Mouse (Mus musculus) lung, adult 2 months (tissue): Measurements from ENCODE around the gene Psmb9. TPM values are rescaled to one million over a fixed set of nuclear protein-coding genes. Genes with fewer than 3 reads are reported as not detected.
"Not testable (repeated sequence)": the region's sequence is repeated elsewhere in the genome, so short reads cannot be mapped to it uniquely, and the experiment has no call there.

ENCODE experiments used
- DNase-seq: peaks from one replicate; pipeline ENCODE4 v3.0.0; 2022
- H3K4me1 ChIP-seq: fragments of 200-500 bp; 2 replicates; pipeline ENCODE4 v1.6.1; 2011; ENCODE audit warnings: low read length; ENCODE audit not compliant: control insufficient read depth, insufficient read depth
- H3K4me3 ChIP-seq: fragments of 200-500 bp; replicated peaks from 2 replicates; pipeline ENCODE3; 2011; ENCODE audit warnings: low read depth, mild to moderate bottlenecking, control low read depth, low read length; ENCODE audit errors: extremely low read depth
- CTCF ChIP-seq: fragments of 200-500 bp; IDR thresholded peaks from 2 replicates; pipeline ENCODE4 v1.5.1; 2011; ENCODE audit warnings: mild to moderate bottlenecking, low read length, control low read depth; ENCODE audit not compliant: insufficient read depth
- POLR2A ChIP-seq: fragments of 200-500 bp; IDR thresholded peaks from 2 replicates; pipeline ENCODE4 v1.6.1; 2011; ENCODE audit warnings: low read depth, mild to moderate bottlenecking, control low read depth, low read length, borderline replicate concordance; ENCODE audit errors: extremely low read depth
- WGBS: fragments of 180-500 bp; shearing (Covaris S2); methylation state at CpG from one replicate; pipeline ENCODE4 v1.1.7; 2018; 5-methylcytosine and 5-hydroxymethylcytosine counted together
- polyA plus RNA-seq: library from polyadenylated mRNA; depleted of rRNA; stranded (reverse); fragments of >200 nt; gene quantifications from 2 replicates; pipeline ENCODE4 v1.2.3, GENCODE M21; 2012

Psmb9 gene
- polyA plus RNA-seq, 1 experiment, result 83.8 TPM

DNA sequence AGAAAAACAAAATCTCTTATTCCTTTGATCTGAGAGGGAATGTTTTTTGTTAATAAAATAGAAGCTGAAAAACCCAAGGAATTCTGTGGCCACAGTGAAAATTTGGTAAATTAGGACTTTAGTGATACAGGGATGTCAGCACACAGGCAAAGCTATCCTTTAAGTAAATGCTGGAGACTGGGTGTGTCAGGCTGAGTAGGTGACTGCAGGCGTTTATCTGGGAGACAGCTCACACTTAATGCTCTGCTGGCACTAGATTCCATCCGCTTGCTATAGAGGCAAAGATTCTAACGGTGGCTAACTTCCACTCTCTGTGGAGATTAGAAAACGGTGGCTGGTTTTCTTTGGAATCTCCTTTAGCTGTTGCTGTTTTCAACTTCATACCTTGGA lies 17.1 kb downstream of the Psmb9 start:
- TF ChIP-seq CTCF, result no peak
- TF ChIP-seq POLR2A, result no peak
- Histone ChIP-seq H3K4me3 (no peak overlapping the region), H3K4me1 (no peaks in the 10 kb centered on the region)
- WGBS, result 9% methylated on average over 4 of the region's 4 CpGs
- DNase-seq, result no peak

DNA sequence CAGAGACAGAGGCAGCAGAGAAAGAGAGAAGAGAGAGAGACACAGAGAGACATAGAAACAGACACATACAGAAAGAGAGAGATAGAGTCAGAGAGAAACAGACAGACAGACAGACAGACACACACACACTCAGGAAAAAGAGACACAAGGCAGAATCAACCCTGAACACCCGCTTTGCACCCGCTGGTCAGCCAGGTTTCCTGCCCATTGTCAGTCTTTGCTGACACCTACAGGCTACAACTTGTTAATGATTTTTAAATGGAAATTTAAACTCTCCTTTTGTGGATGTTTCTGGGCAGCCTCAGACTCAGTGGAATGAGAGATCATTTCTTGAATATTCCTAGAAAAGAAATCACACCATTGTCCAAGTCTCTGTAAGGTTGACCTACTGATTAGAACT lies 18.3 kb downstream of the Psmb9 start:
- H3K4me3 ChIP-seq, result no peak overlapping the region
- H3K4me1 ChIP-seq, result no peaks in the 10 kb centered on the region
- WGBS, result 3% methylated on average over 2 of the region's 2 CpGs
- TF ChIP-seq CTCF, result peak; percentile 79
- no peak for TF ChIP-seq POLR2A
- DNase-seq, result no peak

DNA sequence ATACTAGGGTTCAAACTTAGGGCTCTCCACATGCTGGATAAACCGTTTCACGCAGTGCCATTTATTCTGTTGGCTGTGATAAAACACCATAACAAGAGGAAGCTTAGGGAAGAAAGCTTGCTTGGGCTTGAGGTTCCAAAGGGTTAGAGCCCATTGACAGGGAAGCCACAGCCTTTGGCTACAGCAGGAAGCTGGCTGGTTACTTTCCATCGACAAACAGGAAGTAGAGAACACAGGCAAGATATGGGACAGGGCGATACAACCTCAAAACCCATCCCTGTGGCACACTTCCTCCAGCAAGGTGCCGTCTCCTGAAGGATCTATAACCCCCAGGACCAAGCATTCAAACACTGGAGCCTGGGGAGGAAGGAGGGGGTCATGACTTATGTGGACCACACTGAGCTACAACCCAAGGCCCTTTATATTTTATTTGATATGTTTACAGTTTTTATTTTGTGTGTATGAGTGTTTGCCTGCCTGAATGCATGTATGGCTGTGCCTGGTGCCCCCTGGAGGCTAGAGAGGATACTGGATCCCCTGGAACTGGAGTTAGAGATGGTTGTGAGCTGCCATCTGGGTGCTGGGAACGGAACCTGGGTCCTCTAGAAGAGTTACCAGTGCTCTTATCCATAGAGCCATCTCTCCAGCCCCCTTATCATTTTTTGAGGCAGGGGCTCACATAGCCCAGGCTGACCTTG lies 22.4 kb downstream of the Psmb9 start:
- Histone ChIP-seq H3K4me1 (no peaks in the 10 kb centered on the region), H3K4me3 (no peak overlapping the region)
- TF ChIP-seq CTCF (peak; percentile 24; the same call in 1 of the 2 replicates), POLR2A (no peak)
- WGBS, result 54% methylated on average over 6 of the region's 6 CpGs
- DNase-seq, result no peak

DNA sequence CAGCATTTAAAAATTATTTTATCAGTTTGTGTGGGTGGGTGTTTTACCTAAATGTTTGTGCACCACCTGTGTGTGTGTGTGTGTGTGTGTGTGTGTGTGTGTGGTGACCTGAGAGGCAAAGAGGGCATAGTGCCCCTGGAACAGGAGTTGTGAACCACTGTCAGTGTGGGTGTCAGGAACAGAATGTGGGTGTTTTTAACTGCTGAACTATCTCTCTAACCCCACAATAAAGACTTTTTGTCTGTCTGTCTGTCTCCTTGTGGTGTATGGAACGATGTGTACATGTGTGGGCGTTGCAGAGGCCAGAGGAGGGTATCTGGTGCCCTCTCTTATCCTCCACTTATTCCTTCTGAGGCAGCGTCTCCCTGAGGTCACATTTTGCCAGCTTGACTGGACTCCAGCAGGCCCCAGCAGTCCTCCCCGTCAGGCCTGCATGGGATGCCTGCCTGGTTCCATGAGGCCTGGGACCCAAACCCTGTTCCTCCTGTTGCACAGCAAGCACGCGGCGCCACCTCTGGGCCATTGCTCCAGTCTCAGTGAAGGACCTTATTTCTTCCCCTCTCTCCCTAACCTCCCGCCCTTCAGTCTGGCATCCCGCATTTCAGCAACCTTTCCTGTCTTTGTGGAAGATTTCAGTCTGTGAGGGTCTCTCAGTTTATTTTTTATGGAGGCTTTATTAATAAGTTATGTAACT lies 23.2 kb downstream of the Psmb9 start:
- peak; percentile 35; the same call in 1 of the 2 replicates for TF ChIP-seq CTCF
- TF ChIP-seq POLR2A, result no peak
- WGBS, result 48% methylated on average over 9 of the region's 9 CpGs
- H3K4me3 ChIP-seq, result no peak overlapping the region
- DNase-seq, result no peak
- H3K4me1 ChIP-seq, result no peaks in the 10 kb centered on the region

- TF ChIP-seq CTCF (no peak), POLR2A (no peak)
- H3K4me3 ChIP-seq, result no peak overlapping the region
- no peaks in the 10 kb centered on the region for H3K4me1 ChIP-seq
- DNase-seq, result no peak
- 43% methylated on average over 5 of the region's 5 CpGs for WGBS
Observed at GRCm38 (mm10) chr17:34155534-34155933, 32.0 kb downstream of the Psmb9 start.

DNA sequence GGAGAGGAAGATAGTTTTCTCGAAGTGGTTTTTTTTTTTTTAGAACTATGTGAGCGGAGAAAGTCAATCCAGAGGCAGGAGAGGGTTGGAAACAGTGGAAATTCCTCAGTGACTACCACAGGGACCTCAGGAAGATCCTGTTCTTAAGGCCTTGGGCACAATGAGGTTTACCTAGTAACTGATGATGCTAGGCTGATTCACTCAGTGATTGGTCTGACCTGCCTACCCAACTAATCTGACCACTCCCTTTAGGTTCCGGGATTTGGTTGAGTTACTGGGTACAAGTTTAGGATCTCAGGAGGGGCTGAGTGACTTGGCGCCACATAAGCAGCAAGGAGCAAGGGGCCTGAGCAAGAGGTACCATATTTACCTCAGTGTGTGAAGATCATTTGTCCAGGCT lies 34.6 kb downstream of the Psmb9 start, which contains the start of gene H2-DMb1:
H2-DMb1 (plus strand) TSS at position 150 of the 400 bp plus-strand sequence.
- peak; percentile 52 for DNase-seq
- TF ChIP-seq POLR2A (peak; percentile 42; the same call in 1 of the 2 replicates), CTCF (no peak)
- Histone ChIP-seq H3K4me3 (peak within 1 kb of the TSS; percentile 44), H3K4me1 (no peaks in the 10 kb centered on the region)
- 25% methylated on average over 4 of the region's 4 CpGs for WGBS

- no peak for DNase-seq
- no peak overlapping the region for H3K4me3 ChIP-seq
- WGBS, result 70% methylated on average over 3 of the region's 3 CpGs
Observed at GRCm38 (mm10) chr17:34144960-34145371, 42.6 kb downstream of the Psmb9 start.

DNA sequence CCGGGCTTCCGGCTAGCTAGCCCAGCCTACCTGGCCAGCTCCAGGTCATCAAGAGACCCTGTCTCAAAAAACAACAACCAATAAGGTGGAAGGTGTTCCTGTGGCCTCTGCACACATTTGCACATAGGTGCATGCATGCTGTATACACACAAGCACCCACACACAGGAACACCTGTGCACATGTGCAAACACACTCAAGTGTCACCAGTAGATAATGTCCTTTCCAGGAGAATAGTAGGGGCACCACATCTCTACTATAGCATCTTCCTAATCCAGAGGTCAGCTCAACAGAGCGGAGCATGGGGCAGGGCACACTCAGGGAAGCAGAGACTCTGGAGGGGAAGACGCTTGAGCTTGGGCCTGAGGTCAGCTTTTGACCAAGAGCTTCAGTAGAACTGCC lies 43.3 kb downstream of the Psmb9 start:
- not testable (repeated sequence) for H3K4me1 ChIP-seq, H3K4me3 ChIP-seq, DNase-seq
- WGBS, result 79% methylated on average over 4 of the region's 4 CpGs

More at GRCm38 (mm10) chr17:34144960-34145371, 42.6 kb downstream of the Psmb9 start:
- TF ChIP-seq CTCF, result no peak
- no peaks in the 10 kb centered on the region for H3K4me1 ChIP-seq

- DNase-seq, result no peak
- Histone ChIP-seq H3K4me1 (peaks cover 2% of the 10 kb centered on the region; the same call in 1 of the 2 replicates), H3K4me3 (peak overlapping the region; percentile 6)
- TF ChIP-seq POLR2A (no peak), CTCF (no peak)
- 40% methylated on average over 5 of the region's 5 CpGs for WGBS
Observed at GRCm38 (mm10) chr17:34143461-34143860, 44.1 kb downstream of the Psmb9 start.

- 19% methylated on average over 7 of the region's 7 CpGs for WGBS
- peak; percentile 58 for DNase-seq
Observed at GRCm38 (mm10) chr17:34143033-34143432, 44.5 kb downstream of the Psmb9 start, which contains the start of gene H2-DMb2. Gene H2-DMb2 (plus strand): TSS chr17:34143307.

More at GRCm38 (mm10) chr17:34143033-34143432, 44.5 kb downstream of the Psmb9 start, which contains the start of gene H2-DMb2:
- TF ChIP-seq CTCF (no peak), POLR2A (no peak)
- Histone ChIP-seq H3K4me1 (peaks cover 2% of the 10 kb centered on the region; the same call in 1 of the 2 replicates), H3K4me3 (peak within 1 kb of the TSS; percentile 6)
